Mouse (Mus musculus): ENCODE data around the gene Naxd.
A peak's percentile ranks its signal among the peaks of the same experiment; 100 is the strongest.

DNA sequence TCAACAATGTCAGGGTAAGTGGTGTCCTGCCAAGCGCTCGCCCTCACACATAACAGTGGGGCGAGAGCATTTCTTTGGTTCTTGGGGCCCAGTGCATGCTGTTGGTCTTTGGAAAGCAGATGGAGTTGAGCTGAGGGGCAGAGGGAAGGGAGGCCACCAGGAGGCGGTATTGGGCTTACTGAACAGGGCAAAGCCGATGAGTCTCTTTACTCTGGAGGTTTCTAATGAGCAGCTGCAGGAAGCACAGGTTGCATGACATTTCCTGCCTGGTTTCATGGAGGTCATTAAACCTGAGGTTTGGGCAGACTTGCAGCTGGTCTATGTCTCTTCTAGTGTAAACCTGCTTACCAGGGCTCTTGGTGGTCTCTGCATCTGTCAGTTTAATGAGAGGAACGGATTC is 9.5 kb downstream of the Naxd start:
- TF ChIP-seq CTCF (IDR thresholded peaks at IDR 0.05; ENCODE audit: extremely low read depth, insufficient read length, insufficient replicate concordance, low read depth, low read length) (peak; percentile 61; the same call in 1 of the 2 replicates), POLR2A (IDR thresholded peaks at IDR 0.05; ENCODE audit: low read depth, low read length) (no peak)
